Mouse (Mus musculus) liver, embryonic 13.5 days (tissue): ENCODE measurements around the gene Notch3. TPM values are rescaled to one million over a fixed set of nuclear protein-coding genes. Genes with fewer than 3 reads are reported as not detected.
"Not testable (repeated sequence)": the region's sequence is repeated elsewhere in the genome, so short reads cannot be mapped to it uniquely, and the experiment has no call there.

Source experiments
- ATAC-seq: fragments of 200-750 bp; cut with Nextera tagmentation; 2 replicates; pipeline ENCODE4 v1.8.0; 2017; ENCODE audit warnings: low read depth, mild to moderate bottlenecking, moderate number of reproducible peaks, moderate library complexity
- DNase-seq: peaks from one replicate; pipeline ENCODE4 v3.0.0; 2022
- H3K27ac ChIP-seq: fragments of 300-500 bp; sonication (generic); 2 replicates; pipeline ENCODE4 v1.5.1; 2015; ENCODE audit warnings: moderate library complexity, mild to moderate bottlenecking, inconsistent platforms
- H3K27me3 ChIP-seq: fragments of 300-500 bp; sonication (generic); 2 replicates; pipeline ENCODE4 v1.6.1; 2015; ENCODE audit warnings: mild to moderate bottlenecking, inconsistent platforms
- H3K36me3 ChIP-seq: fragments of 300-500 bp; sonication (generic); 2 replicates; pipeline ENCODE4 v1.6.1; 2015; ENCODE audit warnings: mild to moderate bottlenecking, inconsistent platforms
- H3K4me1 ChIP-seq: fragments of 300-500 bp; sonication (generic); replicated peaks from 2 replicates; pipeline ENCODE4 v1.6.1; 2015; ENCODE audit warnings: inconsistent platforms
- H3K4me2 ChIP-seq: fragments of 300-500 bp; sonication (generic); 2 replicates; pipeline ENCODE4 v1.6.1; 2015; ENCODE audit warnings: inconsistent platforms, mild to moderate bottlenecking, moderate library complexity
- H3K4me3 ChIP-seq: fragments of 300-500 bp; sonication (generic); replicated peaks from 2 replicates; pipeline ENCODE4 v1.5.1; 2015; ENCODE audit warnings: mild to moderate bottlenecking, inconsistent platforms
- H3K9ac ChIP-seq: fragments of 300-500 bp; sonication (generic); 2 replicates; pipeline ENCODE4 v1.6.1; 2015; ENCODE audit warnings: mild to moderate bottlenecking, inconsistent platforms
- H3K9me3 ChIP-seq: fragments of 300-500 bp; sonication (generic); replicated peaks from 2 replicates; pipeline ENCODE4 v1.6.1; 2016; ENCODE audit warnings: inconsistent platforms
- WGBS: fragments of 180-500 bp; shearing (Covaris S2); methylation state at CpG from one replicate; pipeline ENCODE4 v1.1.7; 2015; ENCODE audit not compliant: insufficient replicate concordance; 5-methylcytosine and 5-hydroxymethylcytosine counted together
- polyA plus RNA-seq: library from polyadenylated mRNA; unstranded; fragments of >200 nt; fragmentation: Nextera tagmentation; extraction: Ambion mirVana; gene quantifications from 2 replicates; pipeline ENCODE4 v1.2.1, GENCODE M21; 2015

Notch3 gene
- polyA plus RNA-seq, 1 experiment from 2014 or later, result 0.45 TPM

GRCm38 (mm10) chr17:32107877-32108276 is 58.8 kb downstream of the Notch3 start:
- H3K9ac ChIP-seq, result peak overlapping the region; percentile 66
- peaks cover 4% of the 10 kb centered on the region; the same call in 1 of the 2 replicates for H3K27me3 ChIP-seq
- peaks cover 80% of the 10 kb centered on the region for H3K4me1 ChIP-seq
- no peak overlapping the region for H3K4me3 ChIP-seq
- 17% methylated on average over 5 of the region's 5 CpGs for WGBS
- ATAC-seq (peak; percentile 48), DNase-seq (no peak)
- H3K9me3 ChIP-seq, result no peaks in the 10 kb centered on the region
- peak overlapping the region; percentile 54 for H3K4me2 ChIP-seq
- H3K36me3 ChIP-seq, result no peaks in the 10 kb centered on the region
- H3K27ac ChIP-seq, result peak overlapping the region; percentile 98

GRCm38 (mm10) chr17:32106358-32106757 is 60.3 kb downstream of the Notch3 start:
- H3K27ac ChIP-seq, result peak overlapping the region; percentile 98
- DNase-seq (no peak), ATAC-seq (no peak)

GRCm38 (mm10) chr17:32103054-32103453 is 63.6 kb downstream of the Notch3 start:
- Histone ChIP-seq H3K27me3 (peaks cover 4% of the 10 kb centered on the region; the same call in 1 of the 2 replicates), H3K9ac (no peak overlapping the region)
- no peak for DNase-seq

More at GRCm38 (mm10) chr17:32106358-32106757, 60.3 kb downstream of the Notch3 start:
- Histone ChIP-seq H3K9me3 (no peaks in the 10 kb centered on the region), H3K4me2 (no peak overlapping the region), H3K4me1 (peaks cover 69% of the 10 kb centered on the region), H3K4me3 (no peak overlapping the region), H3K36me3 (no peaks in the 10 kb centered on the region), H3K9ac (peak overlapping the region; percentile 41; the same call in 1 of the 2 replicates), H3K27me3 (peaks cover 4% of the 10 kb centered on the region; the same call in 1 of the 2 replicates)
- WGBS, result 71% methylated on average over 2 of the region's 2 CpGs

GRCm38 (mm10) chr17:32099943-32100586 is 66.6 kb downstream of the Notch3 start:
- ATAC-seq, result peak; percentile 87
- Histone ChIP-seq H3K9ac (peak overlapping the region; percentile 83), H3K4me1 (peaks cover 50% of the 10 kb centered on the region), H3K27me3 (peaks cover 6% of the 10 kb centered on the region; the same call in 1 of the 2 replicates), H3K4me2 (peak overlapping the region; percentile 95), H3K4me3 (peak overlapping the region; percentile 65), H3K27ac (peak overlapping the region; percentile 76), H3K9me3 (no peaks in the 10 kb centered on the region), H3K36me3 (no peaks in the 10 kb centered on the region)
- WGBS, result under 1% methylated on average over 44 of the region's 44 CpGs
- peak; percentile 88 for DNase-seq

More at GRCm38 (mm10) chr17:32103054-32103453, 63.6 kb downstream of the Notch3 start:
- H3K27ac ChIP-seq, result no peak overlapping the region
- H3K4me1 ChIP-seq, result peaks cover 63% of the 10 kb centered on the region
- 12% methylated on average over 4 of the region's 4 CpGs for WGBS
- no peaks in the 10 kb centered on the region for H3K36me3 ChIP-seq
- no peak for ATAC-seq
- no peak overlapping the region for H3K4me3 ChIP-seq
- H3K4me2 ChIP-seq, result no peak overlapping the region
- H3K9me3 ChIP-seq, result no peaks in the 10 kb centered on the region

GRCm38 (mm10) chr17:32099574-32099942 is 67.1 kb downstream of the Notch3 start:
- Histone ChIP-seq H3K9ac (peak overlapping the region; percentile 83), H3K4me2 (peak overlapping the region; percentile 95), H3K36me3 (no peaks in the 10 kb centered on the region), H3K9me3 (no peaks in the 10 kb centered on the region), H3K4me1 (peaks cover 46% of the 10 kb centered on the region), H3K27ac (peak overlapping the region; percentile 76), H3K4me3 (peak overlapping the region; percentile 65), H3K27me3 (0 out of 2 replicates have a peak, but pooled peaks cover 3% of the 10 kb centered on the region)
- DNase-seq (no peak), ATAC-seq (peak; percentile 7; the same call in 1 of the 2 replicates)
- WGBS, result 39% methylated on average over 8 of the region's 8 CpGs

- ATAC-seq, DNase-seq, H3K27me3 ChIP-seq, H3K9me3 ChIP-seq, H3K9ac ChIP-seq, H3K4me3 ChIP-seq, H3K36me3 ChIP-seq, H3K4me2 ChIP-seq: not testable (repeated sequence)
- Histone ChIP-seq H3K4me1 (peaks cover 47% of the 10 kb centered on the region), H3K27ac (peak overlapping the region; percentile 12; the same call in 1 of the 2 replicates)
- 83% methylated on average over 6 of the region's 6 CpGs for WGBS
These were observed 67.7 kb downstream of the Notch3 start for GRCm38 (mm10) chr17:32098905-32099304.

GRCm38 (mm10) chr17:32097676-32098075 is 69.0 kb downstream of the Notch3 start:
- peaks cover 59% of the 10 kb centered on the region for H3K4me1 ChIP-seq
- H3K9me3 ChIP-seq, result peaks cover 10% of the 10 kb centered on the region; the same call in 1 of the 2 replicates
- DNase-seq, result no peak
- H3K9ac ChIP-seq, result no peak overlapping the region
- 0 out of 2 replicates have a peak, but pooled peaks cover 3% of the 10 kb centered on the region for H3K27me3 ChIP-seq
- ATAC-seq, result no peak
- WGBS, result 83% methylated on average over 1 of the region's 1 CpGs
- no peak overlapping the region for H3K4me3 ChIP-seq
- H3K4me2 ChIP-seq, result no peak overlapping the region
- no peaks in the 10 kb centered on the region for H3K36me3 ChIP-seq
- 0 out of 2 replicates have a peak overlapping the region, but pooled peaks have one; percentile 5 for H3K27ac ChIP-seq

- Histone ChIP-seq H3K27ac (peak overlapping the region; percentile 100), H3K4me2 (peak overlapping the region; percentile 81)
- no peak for ATAC-seq
These were observed 73.8 kb downstream of the Notch3 start for GRCm38 (mm10) chr17:32092895-32093294.

GRCm38 (mm10) chr17:32092241-32092619 is 74.4 kb downstream of the Notch3 start:
- Histone ChIP-seq H3K27me3 (no peaks in the 10 kb centered on the region), H3K36me3 (no peaks in the 10 kb centered on the region), H3K9ac (peak overlapping the region; percentile 82), H3K4me1 (peaks cover 58% of the 10 kb centered on the region), H3K4me2 (peak overlapping the region; percentile 81), H3K9me3 (peaks cover 10% of the 10 kb centered on the region; the same call in 1 of the 2 replicates), H3K27ac (peak overlapping the region; percentile 100), H3K4me3 (peak overlapping the region; percentile 52)
- WGBS, result 59% methylated on average over 1 of the region's 1 CpGs
- ATAC-seq (peak; percentile 83), DNase-seq (peak; percentile 64)

More at GRCm38 (mm10) chr17:32092895-32093294, 73.8 kb downstream of the Notch3 start:
- WGBS, result 77% methylated on average over 5 of the region's 5 CpGs
- no peaks in the 10 kb centered on the region for H3K36me3 ChIP-seq
- 0 out of 2 replicates have a peak, but pooled peaks cover under 1% of the 10 kb centered on the region for H3K27me3 ChIP-seq
- DNase-seq, result no peak
- peak overlapping the region; percentile 82; the same call in 1 of the 2 replicates for H3K9ac ChIP-seq
- H3K4me3 ChIP-seq, result no peak overlapping the region
- peaks cover 10% of the 10 kb centered on the region; the same call in 1 of the 2 replicates for H3K9me3 ChIP-seq
- peaks cover 58% of the 10 kb centered on the region for H3K4me1 ChIP-seq

- H3K9me3 ChIP-seq, result peaks cover 10% of the 10 kb centered on the region; the same call in 1 of the 2 replicates
- peak overlapping the region; percentile 100 for H3K27ac ChIP-seq
- H3K9ac ChIP-seq, result peak overlapping the region; percentile 82
- ATAC-seq (peak; percentile 95), DNase-seq (peak; percentile 96)
- 8% methylated on average over 15 of the region's 16 CpGs for WGBS
- H3K36me3 ChIP-seq, H3K27me3 ChIP-seq: not testable (repeated sequence)
- H3K4me1 ChIP-seq, result peaks cover 57% of the 10 kb centered on the region
- peak overlapping the region; percentile 81 for H3K4me2 ChIP-seq
- peak overlapping the region; percentile 52 for H3K4me3 ChIP-seq
These were observed 75.0 kb downstream of the Notch3 start for GRCm38 (mm10) chr17:32091364-32092240.

- H3K4me3 ChIP-seq, result peak overlapping the region; percentile 52
- peaks cover 57% of the 10 kb centered on the region for H3K4me1 ChIP-seq
- whole genome bisulfite sequencing, result 11% methylated on average over 1 of the region's 1 CpGs
- H3K27ac ChIP-seq, result peak overlapping the region; percentile 100
- H3K27me3 ChIP-seq, result no peaks in the 10 kb centered on the region
- H3K9ac ChIP-seq, result peak overlapping the region; percentile 74
- H3K36me3 ChIP-seq, result no peaks in the 10 kb centered on the region
- ATAC-seq (0 out of 2 replicates have a peak, but pooled peaks have one; percentile 0), DNase-seq (no peak)
- peaks cover 10% of the 10 kb centered on the region; the same call in 1 of the 2 replicates for H3K9me3 ChIP-seq
- H3K4me2 ChIP-seq, result peak overlapping the region; percentile 81
These were observed 75.7 kb downstream of the Notch3 start for GRCm38 (mm10) chr17:32091032-32091363.
